Mouse (Mus musculus) bone marrow, adult 2 months (tissue): ENCODE results near the gene Mum1. TPM values are rescaled to one million over a fixed set of nuclear protein-coding genes. Genes with fewer than 3 reads are reported as not detected.
"Not testable (repeated sequence)": the region's sequence is repeated elsewhere in the genome, so short reads cannot be mapped to it uniquely, and the experiment has no call there.

Experiments used
- H3K27ac ChIP-seq: fragments of 200-500 bp; 2 replicates; pipeline ENCODE4 v1.5.1; 2012; ENCODE audit warnings: low read depth, mild to moderate bottlenecking, control low read depth, inconsistent platforms, low read length; ENCODE audit not compliant: control insufficient read depth, poor library complexity, insufficient read depth
- H3K4me1 ChIP-seq: fragments of 200-500 bp; 2 replicates; pipeline ENCODE4 v1.6.1; 2011; ENCODE audit warnings: low read length; ENCODE audit not compliant: control insufficient read depth, insufficient read depth
- H3K4me3 ChIP-seq: fragments of 200-500 bp; replicated peaks from 2 replicates; pipeline ENCODE3; 2011; ENCODE audit warnings: mild to moderate bottlenecking, low read depth, low read length, control low read depth; ENCODE audit not compliant: control insufficient read depth
- CTCF ChIP-seq: fragments of 200-500 bp; IDR thresholded peaks from 2 replicates; pipeline ENCODE4 v1.5.1; 2011; ENCODE audit warnings: low read length, control low read depth; ENCODE audit not compliant: control insufficient read depth, insufficient read depth
- POLR2A ChIP-seq: fragments of 200-500 bp; IDR thresholded peaks from 2 replicates; pipeline ENCODE4 v1.6.1; 2011; ENCODE audit warnings: low read depth, mild to moderate bottlenecking, control low read depth, low read length, borderline replicate concordance; ENCODE audit not compliant: control insufficient read depth
- WGBS: fragments of 180-500 bp; shearing (Covaris S2); methylation state at CpG from one replicate; pipeline ENCODE4 v1.1.7; 2018; 5-methylcytosine and 5-hydroxymethylcytosine counted together
- polyA plus RNA-seq: library from polyadenylated mRNA; stranded (reverse); fragments of >200 nt; gene quantifications from 2 replicates; pipeline ENCODE4 v1.2.4, GENCODE M21; 2011; ENCODE audit warnings: low replicate concordance; ENCODE audit not compliant: missing spikeins, insufficient read depth, insufficient read length

The Mum1 gene
- polyA plus RNA-seq, 1 experiment: 77.5 TPM

DNA sequence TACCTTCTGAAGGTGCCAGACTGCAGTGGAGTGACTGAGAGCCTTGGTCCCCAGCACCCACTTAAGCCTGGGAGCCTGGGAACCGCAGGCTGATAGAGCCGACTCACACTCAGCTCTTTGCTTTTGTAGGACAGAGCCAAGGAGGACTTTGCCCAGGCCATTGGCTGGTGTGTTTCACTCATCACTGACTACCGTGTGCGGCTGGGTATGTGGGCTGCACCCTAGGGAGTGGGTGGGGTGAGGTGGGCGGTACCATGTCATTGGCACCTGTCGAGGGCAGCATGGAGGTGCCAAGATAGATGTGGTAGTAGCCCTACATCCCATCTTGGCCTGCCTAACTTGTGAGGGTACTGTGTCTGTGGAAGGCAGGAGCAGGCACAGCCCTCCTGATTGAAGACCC lies 13.6 kb downstream of the Mum1 start:
- WGBS: 82% methylated on average over 6 of the region's 6 CpGs
- Histone ChIP-seq H3K27ac (no peak overlapping the region), H3K4me3 (no peak overlapping the region), H3K4me1 (no peaks in the 10 kb centered on the region)
- no peak for TF ChIP-seq CTCF
- TF ChIP-seq POLR2A: no peak

DNA sequence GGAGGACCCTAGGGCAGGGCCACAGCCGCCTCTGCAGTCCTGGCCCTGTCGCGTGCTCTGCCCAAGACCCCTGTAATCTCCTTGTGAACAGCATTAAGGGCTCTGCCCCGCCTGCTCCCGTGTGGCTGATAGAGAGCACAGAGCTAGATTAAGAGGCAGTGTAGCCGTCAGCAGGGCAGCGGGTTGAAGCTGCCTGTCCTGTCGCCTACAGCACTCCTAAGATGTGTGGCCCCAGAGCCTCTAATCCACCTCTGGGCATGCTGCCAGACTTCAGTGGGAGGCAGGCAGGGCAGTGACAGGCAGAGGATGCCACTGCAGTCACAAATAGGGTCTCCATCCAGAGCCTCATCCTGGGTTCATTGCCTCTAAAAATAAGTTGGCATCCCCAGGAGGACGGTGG lies 15.9 kb downstream of the Mum1 start:
- Histone ChIP-seq H3K4me1 (peaks cover 5% of the 10 kb centered on the region), H3K4me3 (no peak overlapping the region), H3K27ac (peak overlapping the region; percentile 9; the same call in 1 of the 2 replicates)
- 53% methylated on average over 9 of the region's 9 CpGs for WGBS
- TF ChIP-seq POLR2A: no peak
- TF ChIP-seq CTCF: no peak

DNA sequence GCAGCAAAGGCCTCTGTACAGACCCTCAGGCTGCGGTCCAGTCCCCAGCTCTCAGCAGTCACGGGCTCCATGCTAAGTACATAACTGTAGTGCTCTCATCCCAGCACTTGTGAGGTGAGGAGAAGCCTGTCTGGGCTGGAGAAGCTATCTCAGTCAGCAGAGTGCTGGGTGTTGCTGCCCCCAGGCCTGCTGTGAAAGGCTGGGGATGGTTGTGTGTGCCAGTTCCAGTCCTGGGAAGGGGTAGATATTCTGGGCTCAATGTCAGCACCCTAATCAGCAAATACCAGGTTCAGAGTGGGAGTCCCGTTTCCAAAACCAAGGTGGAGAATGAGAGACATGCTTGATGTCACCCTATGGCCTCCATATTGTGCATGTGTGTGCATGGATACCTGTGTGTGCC lies 16.4 kb downstream of the Mum1 start:
- H3K27ac ChIP-seq: no peak overlapping the region; the same call in 1 of the 2 replicates
- no peak for TF ChIP-seq POLR2A
- no peak for TF ChIP-seq CTCF
- 79% methylated on average over 3 of the region's 3 CpGs for WGBS
- peaks cover 5% of the 10 kb centered on the region for H3K4me1 ChIP-seq
- H3K4me3 ChIP-seq: no peak overlapping the region

DNA sequence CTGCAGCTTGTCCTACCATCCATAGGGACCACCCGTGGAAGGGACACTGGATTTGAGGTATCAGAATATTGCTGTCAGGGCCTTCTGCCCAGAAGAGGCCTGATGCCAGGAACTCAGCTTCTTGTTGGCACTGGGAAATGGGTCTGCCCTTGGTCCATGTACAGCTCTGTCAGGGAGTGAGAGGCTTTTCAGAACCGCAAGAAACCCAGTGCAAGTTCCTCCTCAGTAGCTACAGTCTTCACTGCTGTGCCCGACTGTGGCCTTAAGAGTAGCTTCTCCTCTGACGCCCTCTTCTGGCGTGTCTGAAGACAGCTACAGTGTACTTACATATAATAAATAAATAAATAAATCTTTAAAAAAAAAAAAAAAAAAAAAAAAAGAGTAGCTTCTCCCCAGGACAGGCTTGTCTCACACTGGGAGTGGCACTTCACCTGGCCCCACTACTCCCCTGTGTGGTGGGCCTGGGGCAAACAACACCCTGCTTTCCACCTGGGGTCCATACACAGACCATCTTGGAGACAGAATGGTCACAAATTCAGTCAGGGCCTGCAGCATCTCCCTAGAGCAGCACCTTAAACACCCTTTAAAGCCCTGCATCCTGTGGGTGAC lies 18.7 kb downstream of the Mum1 start:
- Histone ChIP-seq H3K4me3 (no peak overlapping the region), H3K4me1 (peaks cover 7% of the 10 kb centered on the region), H3K27ac (no peak overlapping the region)
- no peak for TF ChIP-seq POLR2A
- TF ChIP-seq CTCF: peak; percentile 25; the same call in 1 of the 2 replicates
- WGBS: 28% methylated on average over 5 of the region's 5 CpGs

DNA sequence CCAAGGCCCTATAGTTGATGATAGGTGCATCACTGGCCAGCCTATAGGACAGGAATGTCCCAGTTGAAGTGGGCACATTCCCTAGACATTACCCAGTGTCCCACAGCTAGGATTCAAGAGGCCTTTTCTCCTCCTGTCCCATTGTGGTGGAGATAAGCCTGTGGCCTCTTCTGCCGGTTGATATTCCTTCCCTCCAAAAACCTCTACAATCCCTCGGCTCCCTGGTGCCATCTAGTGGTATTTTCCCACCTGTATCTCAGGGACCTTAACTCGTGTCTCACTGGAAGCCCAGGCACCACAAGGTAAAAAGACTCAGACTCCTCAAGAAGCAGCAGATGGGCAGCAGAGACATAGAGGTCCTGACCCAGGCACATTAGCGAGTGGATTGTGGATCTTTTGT lies 19.4 kb downstream of the Mum1 start:
- H3K4me3 ChIP-seq: no peak overlapping the region
- 4% methylated on average over 4 of the region's 4 CpGs for WGBS
- TF ChIP-seq POLR2A (no peak), CTCF (peak; percentile 66)
- H3K27ac ChIP-seq: no peak overlapping the region
- peaks cover 9% of the 10 kb centered on the region for H3K4me1 ChIP-seq

DNA sequence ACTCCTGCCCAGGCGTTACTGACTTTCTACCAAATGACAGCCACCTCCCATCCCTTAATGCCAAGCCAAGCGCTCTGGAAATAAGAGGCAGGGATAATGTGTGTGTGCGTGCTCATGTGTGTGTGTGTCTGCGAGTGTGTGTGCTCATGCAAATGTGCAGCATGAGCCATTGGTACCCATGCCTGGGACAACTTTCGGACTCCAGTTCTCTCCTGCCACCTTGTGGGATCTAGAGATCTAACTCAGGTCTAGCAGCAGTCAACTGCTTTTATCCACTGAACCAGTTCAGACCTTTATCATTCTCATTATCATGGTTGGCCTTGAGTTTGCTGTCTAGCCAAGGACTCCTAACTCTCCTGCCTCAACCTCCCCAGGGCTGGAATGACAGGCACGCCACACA lies 21.6 kb downstream of the Mum1 start:
- 59% methylated on average over 6 of the region's 6 CpGs for WGBS
- no peak overlapping the region for H3K27ac ChIP-seq
- no peak overlapping the region for H3K4me3 ChIP-seq
- peaks cover 9% of the 10 kb centered on the region for H3K4me1 ChIP-seq
- TF ChIP-seq CTCF: no peak
- TF ChIP-seq POLR2A: no peak

DNA sequence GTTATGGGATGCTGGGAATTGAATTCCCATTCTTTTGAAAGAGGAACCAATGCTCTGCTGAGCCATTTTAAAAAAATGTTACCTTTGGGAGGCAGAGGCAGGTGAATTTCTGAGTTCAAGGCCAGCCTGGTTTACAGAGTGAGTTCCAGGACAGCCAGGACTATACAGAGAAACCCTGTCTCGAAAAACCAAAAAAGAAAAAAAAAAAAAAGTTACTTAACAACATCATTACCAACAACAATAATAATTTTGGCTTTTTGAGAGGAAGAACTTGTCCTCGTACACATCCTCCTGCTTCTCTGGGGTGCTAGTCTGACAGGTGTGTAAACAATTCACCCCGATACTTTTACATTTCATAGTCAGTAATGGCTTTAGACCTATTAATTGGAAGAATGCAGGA lies 22.2 kb downstream of the Mum1 start:
- peak overlapping the region; percentile 29 for H3K4me3 ChIP-seq
- WGBS: 18% methylated on average over 3 of the region's 3 CpGs
- H3K4me1 ChIP-seq, H3K27ac ChIP-seq: not testable (repeated sequence)

DNA sequence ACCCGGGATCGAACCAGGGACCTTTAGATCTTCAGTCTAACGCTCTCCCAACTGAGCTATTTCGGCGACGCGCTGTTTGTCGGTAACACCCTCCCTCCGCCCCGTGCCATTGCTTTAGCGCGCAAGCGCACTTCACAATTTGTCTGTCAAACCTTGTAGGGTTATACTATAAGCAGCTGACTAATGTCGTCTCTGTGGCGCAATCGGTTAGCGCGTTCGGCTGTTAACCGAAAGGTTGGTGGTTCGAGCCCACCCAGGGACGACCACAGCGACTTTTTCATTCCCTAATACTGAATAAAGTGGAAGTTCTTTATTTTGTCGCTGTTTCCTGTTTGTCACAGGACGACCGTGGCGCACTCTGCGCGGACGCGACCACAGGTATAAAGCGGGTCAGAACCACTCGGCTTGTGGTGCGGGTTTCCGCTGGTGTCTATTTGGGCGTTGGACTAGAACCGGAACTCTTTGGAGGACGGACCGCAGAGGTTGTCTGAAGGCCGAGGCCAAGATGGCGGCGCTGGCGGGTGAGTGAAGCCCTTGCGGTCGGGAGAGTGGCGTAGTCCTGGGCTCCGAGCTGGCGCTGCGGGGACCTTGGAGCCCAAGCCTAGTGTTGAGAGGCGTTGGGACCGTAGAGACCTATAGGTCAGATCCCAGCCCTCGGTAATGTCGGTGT lies 22.9 kb downstream of the Mum1 start, which contains the start of gene Ndufs7:
TSS of gene Ndufs7 (plus strand) at position 151 of the 670 bp plus-strand sequence.
- Histone ChIP-seq H3K4me3 (peak within 1 kb of the TSS; percentile 94), H3K27ac (peak within 1 kb of the TSS; percentile 88), H3K4me1 (peaks cover 9% of the 10 kb centered on the region)
- WGBS: under 1% methylated on average over 53 of the region's 53 CpGs
- no peak for TF ChIP-seq CTCF
- peak; percentile 94; the same call in 1 of the 2 replicates for TF ChIP-seq POLR2A

DNA sequence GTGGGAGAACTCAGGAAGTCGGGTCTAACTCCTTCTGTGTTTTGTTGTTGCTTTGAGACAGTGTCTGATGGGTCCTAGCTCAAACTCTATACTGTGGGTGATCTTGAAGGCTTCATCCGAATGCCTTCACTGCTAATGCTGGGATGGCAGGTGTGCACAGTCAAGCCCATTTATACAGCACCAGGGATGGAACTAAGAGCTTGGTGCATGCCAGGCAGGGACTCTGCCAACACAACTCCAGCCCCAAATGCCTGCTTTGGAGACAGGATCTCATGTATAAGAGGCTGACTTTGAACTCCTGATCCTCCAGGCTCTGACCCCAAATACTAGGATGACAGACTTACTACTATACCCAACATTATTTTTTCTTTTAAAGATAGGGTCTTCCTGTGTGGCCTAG lies 23.8 kb downstream of the Mum1 start:
- 25% methylated on average over 2 of the region's 2 CpGs for WGBS
- no peak overlapping the region for H3K27ac ChIP-seq
- H3K4me3 ChIP-seq: peak overlapping the region; percentile 94
- peaks cover 9% of the 10 kb centered on the region for H3K4me1 ChIP-seq
- no peak for TF ChIP-seq POLR2A
- no peak for TF ChIP-seq CTCF
